Mouse (Mus musculus) left cerebral cortex, adult 18-20 months (tissue): ENCODE data around the gene Wiz. TPM values are rescaled to one million over a fixed set of nuclear protein-coding genes. Genes with fewer than 3 reads are reported as not detected.

Experiments used
- DNase-seq, 2 experiments: peaks; one replicate each; pipeline ENCODE4 v3.0.0; 2021 to 2022; ENCODE audit warnings: low spot score in 2 of 2, mixed read lengths in 1 of 2
- total RNA-seq, 2 experiments: library from RNA; stranded (reverse); gene quantifications; 2 replicates each; pipeline ENCODE4 v1.2.3; 2021

Gene Wiz
- total RNA-seq, 2 experiments from 2014 or later, result 46.0 to 47.9 TPM

DNA sequence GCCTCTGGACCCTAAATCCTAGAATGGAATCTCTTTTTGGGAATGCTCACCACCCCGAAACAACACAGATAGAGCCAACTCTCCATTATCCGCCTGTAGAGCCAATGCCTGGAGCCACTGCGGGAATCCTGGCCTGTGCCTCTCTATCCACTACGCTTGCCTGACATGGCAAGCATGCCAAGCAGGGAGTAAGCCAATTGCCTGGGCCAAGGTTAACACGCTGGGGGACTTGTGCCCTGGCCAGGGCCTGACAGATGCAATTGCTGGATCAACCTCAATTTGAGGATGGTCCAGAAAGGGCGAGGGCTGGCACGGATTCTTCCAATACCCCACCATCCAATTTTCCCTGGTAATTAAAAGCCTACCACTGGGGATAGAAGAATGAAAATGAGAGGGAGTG, 6.7 kb downstream of the Wiz start:
- DNase-seq, result no peak

DNA sequence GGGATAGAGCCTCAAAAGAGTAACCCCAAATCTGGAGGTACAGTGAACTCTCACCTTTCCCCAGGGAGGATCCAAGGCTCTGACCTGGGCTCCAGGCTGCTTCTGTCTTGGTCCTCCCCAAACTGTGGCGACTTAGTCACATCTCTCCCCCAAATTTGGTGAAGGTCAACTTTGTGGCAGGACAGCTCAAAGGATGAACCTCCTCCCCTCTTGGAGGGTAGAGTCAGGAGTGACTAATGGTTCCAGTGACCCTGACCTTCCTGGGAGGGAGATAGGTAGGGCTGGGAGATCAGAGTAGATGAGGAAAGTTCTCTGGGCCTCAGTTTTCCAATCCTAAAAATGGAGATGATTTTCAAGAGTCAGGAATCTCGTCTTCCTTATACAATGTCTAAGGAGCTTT, 10.5 kb downstream of the Wiz start:
- no peak for DNase-seq

DNA sequence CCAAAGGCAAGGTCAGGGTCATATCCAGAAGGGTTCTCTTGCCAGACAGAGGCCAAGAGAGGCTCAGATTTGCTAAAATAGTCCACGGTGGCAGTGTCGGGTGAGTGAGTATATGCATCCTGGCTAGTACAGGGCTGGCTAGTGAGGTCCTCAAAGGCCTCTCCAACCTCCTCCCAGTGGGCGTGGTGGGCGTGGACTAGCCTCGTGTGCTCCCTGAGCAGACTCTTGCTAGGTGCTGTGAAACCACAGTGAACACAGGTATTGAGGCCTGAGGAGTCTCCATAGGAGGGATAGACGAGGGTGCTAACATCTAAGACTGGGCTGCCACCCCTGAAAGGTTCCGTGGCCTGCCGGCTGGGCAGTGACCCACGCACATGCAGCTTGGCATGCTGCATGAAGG, 12.1 kb downstream of the Wiz start:
- no peak for DNase-seq

GRCm38 (mm10) chr17:32376475-32376874, 12.8 kb downstream of the Wiz start:
- DNase-seq, result no peak

DNA sequence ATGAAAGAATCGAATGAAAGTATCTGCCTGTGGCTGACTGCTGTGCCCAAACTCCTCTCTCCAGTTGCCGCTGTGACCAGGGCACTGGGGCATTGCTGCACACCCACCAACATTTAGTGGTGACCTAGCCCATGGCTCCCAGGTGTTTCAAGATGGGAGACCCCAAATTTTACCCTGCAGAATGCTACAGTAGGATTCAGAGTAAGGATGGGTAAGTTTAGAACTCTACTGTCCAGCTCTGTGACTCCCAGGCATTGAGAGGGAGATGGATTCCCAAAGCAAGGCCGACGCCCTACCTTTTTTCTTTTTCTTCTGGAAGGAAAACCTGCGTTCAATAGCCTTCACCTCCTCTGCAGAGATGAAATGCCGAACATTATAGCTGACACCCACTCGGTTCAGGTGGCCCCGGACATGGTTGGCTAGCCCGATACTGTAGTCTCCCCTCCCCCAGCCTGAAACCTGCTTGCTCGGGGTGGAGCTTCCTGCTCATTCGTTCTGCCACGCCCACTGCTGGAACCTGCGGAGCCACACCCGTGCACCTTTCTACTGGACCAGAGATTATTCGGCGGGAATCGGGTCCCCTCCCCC, 20.2 kb downstream of the Wiz start:
- DNase-seq, result no peak

GRCm38 (mm10) chr17:32367706-32368105, 21.5 kb downstream of the Wiz start:
- no peak for DNase-seq

GRCm38 (mm10) chr17:32365296-32365695, 23.9 kb downstream of the Wiz start:
- DNase-seq, result no peak

GRCm38 (mm10) chr17:32364850-32365249, 24.4 kb downstream of the Wiz start:
- no peak for DNase-seq

- DNase-seq, result peak; percentile 87 to 92
Measured at GRCm38 (mm10) chr17:32364331-32364730, 24.9 kb downstream of the Wiz start.

DNA sequence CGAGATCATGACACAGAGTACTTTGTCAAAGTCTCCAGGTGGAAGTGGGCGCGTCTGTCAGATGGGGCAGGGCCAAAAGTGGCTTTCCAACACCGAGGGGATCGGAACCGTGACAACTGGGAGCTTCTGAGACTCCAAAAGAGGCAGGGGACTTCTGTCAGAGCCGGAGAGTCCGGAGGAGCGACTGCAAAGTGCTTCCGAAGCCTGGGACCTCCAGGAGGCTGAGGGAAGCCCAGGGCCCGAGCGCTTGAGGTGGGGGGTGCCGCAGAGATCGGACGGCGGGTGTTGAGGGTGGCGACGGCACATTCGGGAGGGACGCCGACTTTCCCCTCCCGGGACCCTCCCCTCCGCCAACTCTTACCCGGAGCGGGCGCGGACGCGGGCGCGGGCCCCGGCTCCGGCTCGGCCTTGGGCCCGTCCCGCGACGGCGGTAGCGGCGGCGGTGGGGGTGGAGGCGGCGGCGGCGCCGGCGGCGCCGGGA, 25.4 kb downstream of the Wiz start:
- no peak for DNase-seq

GRCm38 (mm10) chr17:32362686-32363085, 26.6 kb downstream of the Wiz start:
- DNase-seq, result no peak

GRCm38 (mm10) chr17:32359928-32360327, 29.3 kb downstream of the Wiz start:
- DNase-seq, result no peak

DNA sequence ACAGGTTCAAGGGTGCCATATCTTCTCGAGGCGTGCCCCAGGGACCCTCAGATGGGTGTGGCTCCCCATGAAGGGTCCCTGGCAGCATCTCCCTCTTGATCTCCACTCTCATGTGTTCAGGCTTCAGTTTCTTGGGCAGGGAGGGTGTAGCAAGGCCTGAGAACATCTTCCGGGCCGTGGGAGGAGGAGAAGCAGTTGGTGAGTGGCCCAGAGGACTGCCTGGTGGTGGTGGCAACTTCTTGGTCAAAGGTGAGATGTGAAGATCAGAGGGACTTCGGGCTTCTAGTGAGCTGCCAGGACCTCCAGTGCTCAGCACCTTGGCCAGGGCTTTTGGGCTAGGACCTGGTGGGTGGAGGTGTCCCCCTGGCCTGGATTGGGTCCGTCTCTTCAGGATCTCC, 30.3 kb downstream of the Wiz start:
- DNase-seq, result no peak

GRCm38 (mm10) chr17:32358192-32358942, 30.9 kb downstream of the Wiz start:
- no peak for DNase-seq

DNA sequence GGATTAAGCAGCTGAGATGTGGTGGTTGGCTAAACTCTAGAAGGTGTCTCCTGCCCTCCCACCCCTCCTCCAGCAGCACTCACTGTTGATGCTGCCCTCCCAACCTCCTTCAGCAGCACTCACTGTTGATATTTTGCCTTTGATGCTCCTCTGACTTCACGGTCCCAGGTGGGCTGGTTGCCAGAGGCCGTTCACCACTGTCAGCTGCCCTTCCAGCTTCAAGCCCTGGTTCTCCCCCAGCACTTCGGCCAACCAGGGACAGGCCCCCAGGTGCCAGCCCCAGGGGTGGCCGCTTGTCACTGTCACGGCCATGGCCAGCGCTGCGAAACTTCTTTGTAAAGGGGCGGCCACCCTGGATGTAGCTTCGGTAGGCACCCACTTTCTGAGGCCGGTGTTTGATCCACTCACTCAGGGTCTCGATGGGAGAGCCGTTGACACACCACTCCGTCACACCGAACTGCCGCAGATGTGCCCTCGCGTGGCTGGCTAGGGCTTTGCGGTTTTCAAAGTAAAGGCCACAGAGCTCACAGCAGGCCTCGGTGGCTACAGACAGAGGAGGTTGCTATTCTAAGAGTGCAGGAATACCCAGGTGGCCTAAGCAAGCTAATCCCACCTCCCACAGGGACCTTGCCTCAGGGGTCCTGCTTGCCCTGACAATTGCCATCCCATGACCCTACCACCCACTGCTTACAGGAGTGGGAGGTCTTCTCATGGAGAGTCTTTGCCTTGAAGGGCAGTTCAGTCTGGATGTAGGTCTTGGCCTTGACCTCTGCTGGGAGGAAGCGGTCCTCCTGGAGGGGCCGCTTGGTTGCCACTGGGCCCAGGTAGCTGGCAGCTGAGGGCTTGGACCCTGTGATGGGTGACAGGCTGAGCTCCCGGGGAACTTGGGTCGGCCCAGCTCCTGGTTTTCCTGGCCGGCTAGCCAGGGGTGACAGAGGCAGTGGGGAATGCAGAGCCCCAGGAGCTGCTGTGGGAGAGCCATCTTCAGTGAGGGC, 32.2 kb downstream of the Wiz start:
- DNase-seq, result no peak

- DNase-seq, result no peak
Measured at GRCm38 (mm10) chr17:32356281-32356680, 33.0 kb downstream of the Wiz start.

- no peak for DNase-seq
Measured at GRCm38 (mm10) chr17:32355031-32355430, 34.2 kb downstream of the Wiz start.

- DNase-seq, result no peak
Measured at GRCm38 (mm10) chr17:32354211-32354610, 35.0 kb downstream of the Wiz start.

- DNase-seq, result peak; percentile 46 to 58
Measured at GRCm38 (mm10) chr17:32353696-32354095, 35.5 kb downstream of the Wiz start.

GRCm38 (mm10) chr17:32351726-32352125, 37.5 kb downstream of the Wiz start:
- no peak for DNase-seq

DNA sequence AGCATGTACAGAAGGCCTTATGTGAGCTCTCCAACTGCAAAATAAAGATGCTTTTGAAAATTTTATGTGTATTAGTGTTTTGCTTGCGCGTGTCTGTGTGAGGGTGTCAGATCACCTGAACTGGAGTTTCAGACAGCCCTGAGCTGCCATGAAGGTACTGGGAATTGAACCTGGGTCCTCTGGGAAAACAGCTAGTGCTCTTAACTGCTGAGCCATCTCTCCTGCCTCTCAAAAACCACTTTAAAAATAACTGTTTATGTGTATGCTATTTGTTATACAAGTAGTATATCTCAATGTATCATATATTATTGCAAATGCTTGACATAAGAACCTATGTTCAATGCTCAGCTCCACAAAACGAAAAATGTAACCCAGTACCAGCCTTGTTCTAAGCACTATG, 38.0 kb downstream of the Wiz start:
- no peak for DNase-seq
